Mouse (Mus musculus) midbrain, embryonic 11.5 days (tissue): Measurements from ENCODE around the gene Scyl1. TPM values are rescaled to one million over a fixed set of nuclear protein-coding genes. Genes with fewer than 3 reads are reported as not detected.
A peak's percentile ranks its signal among the peaks of the same experiment; 100 is the strongest.

Experiments used
- ATAC-seq: fragments of 200-750 bp; cut with Nextera tagmentation; 2 replicates; pipeline ENCODE4 v1.8.0; 2017; ENCODE audit warnings: moderate TSS enrichment, moderate library complexity; ENCODE audit not compliant: low FRiP score
- DNase-seq: peaks from one replicate; pipeline ENCODE4 v3.0.0; 2015; ENCODE audit warnings: low spot score; ENCODE audit errors: missing footprints
- H3K27ac ChIP-seq: fragments of 300-500 bp; sonication (generic); 2 replicates; pipeline ENCODE4 v1.5.1; 2014; ENCODE audit warnings: low read depth, low read length
- H3K27me3 ChIP-seq: fragments of 300-500 bp; sonication (generic); 2 replicates; pipeline ENCODE4 v1.6.1; 2014; ENCODE audit warnings: mild to moderate bottlenecking, low read length, moderate library complexity, mixed read lengths; ENCODE audit not compliant: control insufficient read depth, insufficient read depth
- H3K36me3 ChIP-seq: fragments of 300-500 bp; sonication (generic); 2 replicates; pipeline ENCODE4 v1.6.1; 2014; ENCODE audit warnings: mild to moderate bottlenecking, low read length, moderate library complexity, mixed read lengths; ENCODE audit not compliant: control insufficient read depth, insufficient read depth
- H3K4me1 ChIP-seq: fragments of 300-500 bp; sonication (generic); 2 replicates; pipeline ENCODE4 v1.6.1; 2014; ENCODE audit warnings: low read length; ENCODE audit not compliant: control insufficient read depth, insufficient read depth
- H3K4me2 ChIP-seq: fragments of 300-500 bp; sonication (generic); 2 replicates; pipeline ENCODE4 v1.6.1; 2014; ENCODE audit warnings: mild to moderate bottlenecking, moderate library complexity
- H3K4me3 ChIP-seq: fragments of 300-500 bp; sonication (generic); 2 replicates; pipeline ENCODE4 v1.5.1; 2014; ENCODE audit warnings: low read depth, low read length
- H3K9ac ChIP-seq: fragments of 300-500 bp; sonication (generic); 2 replicates; pipeline ENCODE4 v1.6.1; 2014; ENCODE audit warnings: low read length
- H3K9me3 ChIP-seq: fragments of 300-500 bp; sonication (generic); 2 replicates; pipeline ENCODE4 v1.6.1; 2016; ENCODE audit warnings: low read length; ENCODE audit not compliant: control insufficient read depth
- WGBS: fragments of 180-500 bp; shearing (Covaris S2); extraction: QIAGEN DNeasy Blood & Tissue Kit; methylation state at CpG from one replicate; pipeline ENCODE4 v1.1.7; 2014; 5-methylcytosine and 5-hydroxymethylcytosine counted together
- polyA plus RNA-seq: library from polyadenylated mRNA; unstranded; fragments of >200 nt; fragmentation: Nextera tagmentation; extraction: Ambion mirVana; gene quantifications from 2 replicates; pipeline ENCODE4 v1.2.1, GENCODE M21; 2014

Scyl1 gene
- polyA plus RNA-seq, 1 experiment from 2014 or later = 58.6 TPM

DNA sequence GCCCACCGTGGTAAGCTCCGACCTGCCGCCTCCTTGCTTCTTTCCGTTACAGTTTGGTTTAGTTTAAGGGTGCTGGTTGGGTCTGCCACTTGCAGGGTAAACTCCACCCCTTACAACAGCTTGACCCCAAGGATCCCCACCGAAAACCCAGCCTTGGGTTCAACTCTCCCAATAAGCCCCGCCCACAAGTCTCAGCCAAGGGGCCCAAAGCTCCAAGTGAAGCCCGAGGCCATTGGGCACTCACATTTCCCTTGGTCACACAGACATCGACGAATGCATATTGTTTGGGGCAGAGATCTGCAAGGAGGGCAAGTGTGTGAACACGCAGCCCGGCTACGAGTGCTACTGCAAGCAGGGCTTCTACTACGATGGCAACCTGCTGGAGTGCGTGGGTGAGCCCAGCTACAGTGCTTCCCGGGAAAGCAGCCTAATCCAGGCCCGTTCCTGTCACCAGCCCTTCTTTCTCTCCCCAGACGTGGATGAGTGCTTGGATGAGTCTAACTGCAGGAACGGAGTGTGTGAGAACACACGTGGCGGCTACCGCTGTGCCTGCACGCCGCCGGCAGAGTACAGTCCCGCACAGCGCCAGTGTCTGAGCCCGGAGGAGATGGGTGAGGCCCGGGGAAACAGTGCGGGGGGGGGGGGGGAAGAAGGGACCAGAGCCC lies 14.8 kb downstream of the Scyl1 start:
- 6% methylated on average over 26 of the region's 29 CpGs for WGBS
- peaks cover 13% of the 10 kb centered on the region for H3K4me1 ChIP-seq
- peak; percentile 22; the same call in 1 of the 2 replicates for ATAC-seq

DNA sequence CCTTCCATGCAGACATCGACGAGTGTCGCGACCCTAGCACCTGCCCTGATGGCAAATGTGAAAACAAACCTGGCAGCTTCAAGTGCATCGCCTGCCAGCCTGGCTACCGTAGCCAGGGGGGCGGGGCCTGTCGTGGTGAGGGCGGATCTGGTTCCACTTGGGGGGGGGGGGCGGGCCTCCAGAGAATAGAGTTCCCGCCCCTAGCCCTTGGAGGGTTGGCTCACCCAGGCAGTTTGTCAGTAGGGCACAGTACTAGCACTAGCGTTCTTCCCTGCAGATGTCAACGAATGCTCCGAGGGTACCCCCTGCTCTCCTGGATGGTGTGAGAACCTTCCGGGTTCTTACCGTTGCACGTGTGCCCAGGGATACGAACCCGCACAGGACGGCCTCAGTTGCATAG lies 19.5 kb downstream of the Scyl1 start:
- Histone ChIP-seq H3K9me3 (no peaks in the 10 kb centered on the region), H3K9ac (no peak overlapping the region), H3K4me2 (peak overlapping the region; percentile 12; the same call in 1 of the 2 replicates), H3K4me3 (no peak overlapping the region), H3K4me1 (peaks cover 13% of the 10 kb centered on the region), H3K36me3 (no peaks in the 10 kb centered on the region), H3K27ac (no peak overlapping the region), H3K27me3 (peaks cover 34% of the 10 kb centered on the region)
- ATAC-seq (0 out of 2 replicates have a peak, but pooled peaks have one; percentile 11), DNase-seq (peak; percentile 87)
- WGBS = 8% methylated on average over 15 of the region's 20 CpGs

More for the DNA sequence above, 14.8 kb downstream of the Scyl1 start:
- H3K4me3 ChIP-seq = peak overlapping the region; percentile 18; the same call in 1 of the 2 replicates
- H3K27me3 ChIP-seq = peaks cover 32% of the 10 kb centered on the region
- no peaks in the 10 kb centered on the region for H3K9me3 ChIP-seq
- H3K36me3 ChIP-seq = peaks cover 6% of the 10 kb centered on the region
- DNase-seq = peak; percentile 90
- peak overlapping the region; percentile 56 for H3K9ac ChIP-seq
- H3K27ac ChIP-seq = no peak overlapping the region
- peak overlapping the region; percentile 45 for H3K4me2 ChIP-seq

DNA sequence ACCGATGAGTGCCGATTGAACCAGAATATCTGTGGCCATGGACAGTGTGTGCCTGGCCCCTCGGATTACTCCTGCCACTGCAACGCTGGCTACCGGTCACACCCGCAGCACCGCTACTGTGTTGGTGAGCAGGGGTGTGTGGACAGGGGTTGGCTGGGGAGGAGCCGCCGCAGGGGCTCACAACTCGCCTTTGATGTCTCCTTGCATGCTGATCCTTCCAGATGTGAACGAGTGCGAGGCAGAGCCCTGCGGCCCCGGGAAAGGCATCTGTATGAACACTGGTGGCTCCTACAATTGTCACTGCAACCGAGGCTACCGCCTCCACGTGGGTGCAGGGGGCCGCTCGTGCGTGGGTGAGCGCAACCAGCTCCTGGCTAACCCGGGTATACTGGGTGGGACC lies 20.3 kb downstream of the Scyl1 start:
- Histone ChIP-seq H3K36me3 (no peaks in the 10 kb centered on the region), H3K9ac (no peak overlapping the region), H3K4me1 (peaks cover 16% of the 10 kb centered on the region), H3K27me3 (peaks cover 30% of the 10 kb centered on the region), H3K9me3 (no peaks in the 10 kb centered on the region), H3K4me2 (no peak overlapping the region), H3K27ac (no peak overlapping the region), H3K4me3 (no peak overlapping the region)
- peak; percentile 88 for DNase-seq
- WGBS = 5% methylated on average over 22 of the region's 22 CpGs
- ATAC-seq = no peak

DNA sequence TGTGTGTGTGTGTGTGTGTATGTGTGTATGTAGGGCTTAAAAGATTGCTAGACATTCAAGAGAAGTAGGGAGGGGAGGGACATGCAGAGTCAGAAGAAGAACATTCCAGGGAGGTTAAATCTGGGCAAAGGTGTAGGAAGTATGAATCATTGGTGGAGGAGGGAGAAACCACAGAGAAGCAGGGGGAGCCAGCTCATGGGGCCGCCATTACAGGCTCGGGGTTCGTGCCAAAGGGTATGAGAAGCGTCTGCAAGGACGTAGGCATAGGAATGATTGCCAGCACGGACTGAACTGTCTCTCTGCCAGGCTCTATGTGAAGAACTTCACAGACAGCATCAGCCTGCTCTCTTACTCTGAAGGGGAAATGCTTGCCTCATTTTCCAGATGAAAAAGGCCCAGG lies 21.7 kb downstream of the Scyl1 start:
- H3K9ac ChIP-seq = no peak overlapping the region
- H3K9me3 ChIP-seq = no peaks in the 10 kb centered on the region
- peaks cover 23% of the 10 kb centered on the region for H3K4me1 ChIP-seq
- ATAC-seq (no peak), DNase-seq (no peak)
- WGBS = 84% methylated on average over 6 of the region's 6 CpGs
- H3K27ac ChIP-seq = no peak overlapping the region
- peaks cover 45% of the 10 kb centered on the region for H3K27me3 ChIP-seq
- no peaks in the 10 kb centered on the region for H3K36me3 ChIP-seq
- no peak overlapping the region for H3K4me3 ChIP-seq
- no peak overlapping the region for H3K4me2 ChIP-seq

DNA sequence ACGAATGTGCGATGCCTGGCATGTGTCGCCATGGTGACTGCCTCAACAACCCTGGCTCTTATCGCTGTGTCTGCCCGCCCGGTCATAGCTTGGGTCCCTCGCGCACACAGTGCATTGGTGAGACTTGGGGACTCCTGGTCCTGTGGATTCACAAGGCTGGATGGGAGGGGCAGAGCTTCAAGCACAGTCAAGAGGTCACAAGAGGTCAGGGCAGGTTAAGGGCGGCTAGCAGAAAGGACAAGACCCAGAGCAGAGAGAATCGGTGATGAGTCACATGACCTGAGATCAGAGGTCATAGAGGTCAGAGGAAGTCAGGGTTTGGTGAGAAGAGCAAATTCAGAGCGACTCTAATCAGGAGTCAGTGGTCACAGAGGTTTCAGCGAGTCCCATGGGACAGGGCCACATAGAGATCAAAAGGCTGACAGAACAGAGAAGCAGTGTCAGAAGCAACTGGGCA lies 24.3 kb downstream of the Scyl1 start:
- peaks cover 54% of the 10 kb centered on the region for H3K27me3 ChIP-seq

DNA sequence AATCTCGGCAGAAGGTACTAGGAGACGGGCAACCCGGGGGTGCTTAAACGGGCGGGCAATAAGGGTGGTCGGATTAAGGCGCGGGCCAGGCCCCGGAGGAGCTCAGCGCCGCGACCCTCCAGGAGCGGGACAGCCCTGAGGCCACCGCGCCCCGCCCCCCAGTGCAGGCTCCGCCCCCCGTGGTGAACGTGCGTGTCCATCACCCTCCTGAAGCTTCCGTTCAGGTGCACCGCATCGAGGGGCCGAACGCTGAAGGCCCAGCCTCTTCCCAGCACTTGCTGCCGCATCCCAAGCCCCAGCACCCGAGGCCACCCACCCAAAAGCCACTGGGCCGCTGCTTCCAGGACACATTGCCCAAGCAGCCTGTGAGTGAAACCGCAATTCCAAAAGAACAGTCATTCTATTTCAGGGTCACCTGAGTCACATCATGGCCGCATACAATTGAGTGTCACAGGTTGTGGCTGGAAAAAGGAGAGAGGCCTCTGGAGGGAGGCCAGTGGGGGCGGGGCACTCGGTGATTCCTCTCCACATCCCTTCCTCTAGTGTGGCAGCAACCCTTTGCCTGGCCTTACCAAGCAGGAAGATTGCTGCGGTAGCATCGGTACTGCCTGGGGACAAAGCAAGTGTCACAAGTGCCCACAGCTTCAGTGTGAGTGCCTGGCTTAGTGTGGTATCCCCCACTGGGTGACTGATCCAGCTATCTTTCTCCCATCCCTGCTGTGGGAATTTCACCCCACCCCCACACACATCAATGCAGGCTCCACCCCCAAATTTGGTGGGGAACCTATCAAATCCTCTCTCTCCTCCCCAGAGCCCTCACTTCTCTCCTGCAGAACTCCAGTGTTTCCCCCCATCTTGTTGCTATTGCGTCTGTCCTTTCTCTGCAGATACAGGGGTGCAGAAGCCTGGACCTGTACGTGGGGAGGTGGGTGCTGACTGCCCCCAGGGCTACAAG lies 25.2 kb downstream of the Scyl1 start:
- Histone ChIP-seq H3K4me3 (peak overlapping the region; percentile 11; the same call in 1 of the 2 replicates), H3K36me3 (no peaks in the 10 kb centered on the region), H3K4me2 (peak overlapping the region; percentile 48), H3K27ac (no peak overlapping the region), H3K27me3 (peaks cover 45% of the 10 kb centered on the region), H3K9me3 (no peaks in the 10 kb centered on the region), H3K4me1 (peaks cover 27% of the 10 kb centered on the region), H3K9ac (peak overlapping the region; percentile 35)
- peak; percentile 93 for DNase-seq
- WGBS = 4% methylated on average over 21 of the region's 36 CpGs
- ATAC-seq = peak; percentile 15

More for the DNA sequence above, 24.3 kb downstream of the Scyl1 start:
- peaks cover 29% of the 10 kb centered on the region for H3K4me1 ChIP-seq
- WGBS = 18% methylated on average over 12 of the region's 12 CpGs
- peak; percentile 85 for DNase-seq
- no peak overlapping the region for H3K4me2 ChIP-seq
- H3K9me3 ChIP-seq = no peaks in the 10 kb centered on the region
- H3K4me3 ChIP-seq = no peak overlapping the region
- H3K27ac ChIP-seq = no peak overlapping the region
- no peak for ATAC-seq
- no peak overlapping the region for H3K9ac ChIP-seq
- H3K36me3 ChIP-seq = no peaks in the 10 kb centered on the region

DNA sequence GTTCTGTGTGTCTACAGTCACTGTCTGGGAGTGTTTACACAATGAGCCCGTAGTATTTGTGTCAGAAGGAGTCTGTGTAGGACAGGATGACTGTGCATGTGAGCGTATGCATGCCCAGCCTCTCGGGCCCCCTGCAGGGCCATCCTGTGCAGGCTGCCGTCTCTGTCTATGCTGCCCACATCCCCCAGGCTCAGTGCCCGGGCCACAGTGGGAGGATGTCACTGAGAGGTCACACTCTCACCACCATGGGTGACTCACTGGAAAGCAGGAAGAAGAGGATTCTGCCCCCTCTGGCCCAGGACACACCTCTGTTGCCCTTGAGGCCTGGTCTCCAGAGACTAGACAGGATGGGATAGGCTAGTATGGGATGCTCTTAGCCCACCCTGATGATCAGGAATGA lies 27.6 kb downstream of the Scyl1 start:
- DNase-seq (no peak), ATAC-seq (no peak)
- WGBS = 73% methylated on average over 5 of the region's 5 CpGs
- Histone ChIP-seq H3K4me3 (no peak overlapping the region), H3K9me3 (no peaks in the 10 kb centered on the region), H3K27me3 (peaks cover 42% of the 10 kb centered on the region), H3K27ac (no peak overlapping the region), H3K9ac (no peak overlapping the region), H3K36me3 (no peaks in the 10 kb centered on the region), H3K4me2 (no peak overlapping the region), H3K4me1 (peaks cover 30% of the 10 kb centered on the region)

DNA sequence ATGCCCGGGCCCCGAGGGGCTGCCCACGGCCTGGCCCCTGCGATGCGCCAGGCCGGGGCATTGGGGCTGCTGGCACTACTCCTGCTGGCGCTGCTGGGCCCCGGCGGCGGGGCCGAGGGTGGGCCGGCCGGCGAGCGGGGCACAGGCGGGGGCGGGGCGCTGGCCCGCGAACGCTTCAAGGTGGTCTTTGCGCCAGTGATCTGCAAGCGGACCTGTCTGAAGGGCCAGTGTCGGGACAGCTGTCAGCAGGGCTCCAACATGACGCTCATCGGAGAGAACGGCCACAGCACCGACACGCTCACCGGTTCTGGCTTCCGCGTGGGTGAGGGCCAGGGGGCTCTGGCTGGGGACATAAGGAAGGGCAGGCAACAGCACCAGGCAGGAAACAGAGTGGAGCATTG lies 29.0 kb downstream of the Scyl1 start:
- peak overlapping the region; percentile 52 for H3K4me3 ChIP-seq
- WGBS = 1% methylated on average over 32 of the region's 32 CpGs
- H3K4me2 ChIP-seq = peak overlapping the region; percentile 92
- H3K9ac ChIP-seq = peak overlapping the region; percentile 79
- H3K27ac ChIP-seq = no peak overlapping the region
- peaks cover 30% of the 10 kb centered on the region for H3K4me1 ChIP-seq
- H3K9me3 ChIP-seq = no peaks in the 10 kb centered on the region
- DNase-seq (peak; percentile 95), ATAC-seq (peak; percentile 68)
- peaks cover 41% of the 10 kb centered on the region for H3K27me3 ChIP-seq
- no peaks in the 10 kb centered on the region for H3K36me3 ChIP-seq
